Mouse (Mus musculus): ENCODE data around the gene Rps24.

DNA sequence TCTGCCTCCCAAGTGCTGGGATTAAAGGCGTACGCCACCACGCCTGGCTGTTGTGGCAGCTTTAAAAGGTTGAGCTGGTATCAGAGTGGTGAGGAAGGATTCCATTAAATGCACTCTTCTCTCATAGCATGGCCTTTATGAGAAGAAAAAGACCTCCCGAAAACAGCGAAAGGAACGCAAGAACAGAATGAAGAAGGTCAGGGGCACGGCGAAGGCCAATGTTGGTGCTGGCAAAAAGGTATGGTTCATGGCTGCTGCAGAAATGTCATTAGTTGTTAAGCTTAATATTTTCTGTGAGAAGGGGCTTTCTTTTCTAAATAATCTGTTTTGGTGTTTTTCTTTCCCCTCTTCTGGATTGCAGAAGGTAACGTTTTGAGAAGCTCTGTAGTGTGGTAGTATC is 6.3 kb downstream of the Rps24 start:
- TF ChIP-seq MAX (IDR thresholded peaks at IDR 0.05; ENCODE audit: low read depth), result no peak
- no peak for TF ChIP-seq POLR2A (IDR thresholded peaks at IDR 0.05; ENCODE audit: insufficient read length, low read depth)
- no peak for TF ChIP-seq USF1 (IDR thresholded peaks at IDR 0.05; ENCODE audit: low read depth)
- no peak for TF ChIP-seq MYOG (IDR thresholded peaks at IDR 0.05; ENCODE audit: control insufficient read depth in 1 of 3, insufficient read depth in 1 of 3, insufficient read length in 2 of 3, low read depth in 2 of 3)
- TF ChIP-seq POLR2AphosphoS2 (IDR thresholded peaks at IDR 0.05; ENCODE audit: insufficient read length, low read depth), result no peak

Data from myocyte (in vitro differentiated cells).